Mouse (Mus musculus): ENCODE results near the gene Myof.
A peak's percentile ranks its signal among the peaks of the same experiment; 100 is the strongest.

DNA sequence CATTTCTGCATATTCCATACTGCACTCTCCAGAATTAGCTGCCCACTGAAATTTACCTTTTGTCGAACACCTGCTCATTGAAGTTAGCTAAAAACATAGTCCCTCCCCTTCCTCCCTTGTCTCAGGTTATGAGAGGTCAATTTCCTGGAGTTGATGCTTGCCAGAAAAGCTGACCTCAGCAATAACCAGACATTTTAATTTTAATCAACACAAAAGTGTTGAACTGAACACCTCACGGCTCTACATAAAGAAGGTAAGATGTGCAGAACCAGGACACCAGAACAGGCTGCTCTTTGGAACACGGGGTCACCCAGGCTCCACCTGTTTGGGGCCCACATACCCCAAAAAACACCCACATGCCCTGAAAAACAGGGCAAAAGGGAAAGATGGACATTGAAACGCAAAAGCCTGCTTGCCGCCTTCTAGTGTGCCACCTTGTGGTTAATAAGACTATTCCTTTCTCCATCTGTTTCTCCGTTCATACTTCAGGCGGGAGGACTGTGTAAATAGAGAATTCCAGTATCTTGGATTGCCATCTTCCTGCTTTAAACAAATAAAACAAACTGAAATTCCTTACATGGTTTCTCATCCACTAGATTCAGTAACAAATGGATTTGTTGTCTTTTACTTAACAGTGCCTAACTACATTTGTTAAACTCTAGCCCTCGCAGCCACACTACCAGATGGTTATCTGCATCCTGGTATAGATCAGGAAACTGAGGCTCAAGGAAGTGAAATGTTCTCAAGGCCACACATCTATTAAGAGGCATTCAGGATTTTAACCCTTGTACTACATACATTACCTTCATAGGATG is 10.1 kb upstream of the Myof start:
- peak; percentile 40 for TF ChIP-seq CTCF (conservative IDR thresholded peaks at IDR 0.05; ENCODE audit: insufficient read depth, insufficient read length, low read depth, low read length)
- TF ChIP-seq POLR2A (IDR thresholded peaks at IDR 0.05; ENCODE audit: low read depth, low read length): no peak

All from kidney, adult 2 months (tissue).